In the genomic region with DNA sequence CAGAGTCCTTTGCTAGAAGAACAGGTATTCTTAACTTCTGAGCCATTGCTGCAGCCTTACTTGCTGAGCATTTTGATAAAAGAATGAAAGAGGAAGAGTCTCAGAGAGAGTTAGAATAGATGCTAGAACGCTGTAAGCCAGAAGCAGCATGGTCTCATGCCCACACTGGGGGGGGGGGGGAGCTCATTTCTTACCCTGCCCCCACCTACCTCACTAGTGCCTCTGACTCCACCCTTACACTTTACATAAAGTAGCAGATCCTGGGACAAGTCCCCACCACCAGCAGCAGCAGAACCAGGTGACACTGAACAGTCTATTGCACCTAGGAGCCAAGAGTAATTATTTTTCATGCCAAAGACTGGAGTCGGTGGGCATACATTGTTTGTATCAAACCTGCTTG, we compare ENCODE assay signal across 19 mouse cellular contexts. TPM values are rescaled to one million over a fixed set of nuclear protein-coding genes. Genes with fewer than 3 reads are reported as not detected.
"Had no signal": no experiment of that assay in that cellular context is flagged by ENCODE, and none has a peak within 500 bp of the region (broad histone marks: within the 10 kb centered on the region; RNA-seq: fewer than 3 reads in every experiment).

No protein-coding gene starts in this region.

- H3K9ac ChIP-seq: hindbrain, embryonic 14.5 days; limb, embryonic 15.5 days; liver, embryonic 12.5 days; neural tube, embryonic 15.5 days had no signal

- ATAC-seq: liver, embryonic 12.5 days had no signal

- H3K36me3 ChIP-seq: limb, embryonic 15.5 days; liver, embryonic 12.5 days; midbrain, embryonic 10.5 days; neural tube, embryonic 15.5 days had no signal

- H3K4me3 ChIP-seq: left cerebral cortex, adult 2 months; limb, embryonic 15.5 days; liver, embryonic 12.5 days; midbrain, embryonic 10.5 days; myocyte; neural tube, embryonic 15.5 days had no signal

- DNase-seq: kidney, adult 11 months; lung, postnatal 14 days; midbrain, embryonic 14.5 days; right cerebral cortex, adult 18-20 months; right cerebral cortex, postnatal 25 days had no signal

- H3K27ac ChIP-seq: hindbrain, embryonic 14.5 days; left cerebral cortex, adult 2 months; limb, embryonic 15.5 days; liver, embryonic 12.5 days; midbrain, embryonic 10.5 days; neural tube, embryonic 15.5 days had no signal

- H3K4me2 ChIP-seq: hindbrain, embryonic 14.5 days; limb, embryonic 15.5 days; liver, embryonic 12.5 days; neural tube, embryonic 15.5 days had no signal

- H3K9me3 ChIP-seq: limb, embryonic 15.5 days; liver, embryonic 12.5 days; midbrain, embryonic 10.5 days; neural tube, embryonic 15.5 days had no signal

RNA-seq across cellular contexts. Expression of a gene that starts 4.4 kb away (rescaled TPM):
- total RNA-seq: megakaryocyte, adult 5-6 weeks had no signal

RNA-seq across cellular contexts. Expression of a gene that starts 28.1 kb away (rescaled TPM):
- total RNA-seq: megakaryocyte, adult 5-6 weeks had no signal

RNA-seq across cellular contexts. Expression of a gene that starts 40.1 kb away (rescaled TPM):
- total RNA-seq: layer of hippocampus, postnatal 25 days; left cerebral cortex, adult 2 months; left cerebral cortex, postnatal 14 days; megakaryocyte, adult 5-6 weeks had no signal
- polyA plus RNA-seq: hindbrain, embryonic 14.5 days; limb, embryonic 11.5 days; limb, embryonic 15.5 days; liver, embryonic 12.5 days; liver, embryonic 16.5 days; midbrain, embryonic 10.5 days; midbrain, embryonic 14.5 days; myocyte; neural tube, embryonic 11.5 days; stomach, embryonic 14.5 days had no signal
